Mouse (Mus musculus) forebrain, postnatal 0 days (tissue): Measurements from ENCODE around the gene Mrps35. TPM values are rescaled to one million over a fixed set of nuclear protein-coding genes. Genes with fewer than 3 reads are reported as not detected.

Experiments
- ATAC-seq: fragments of 200-750 bp; cut with Nextera tagmentation; 2 replicates; pipeline ENCODE4 v1.8.0; 2017; ENCODE audit warnings: mild to moderate bottlenecking, moderate library complexity
- DNase-seq: peaks from one replicate; pipeline ENCODE4 v3.0.0-alpha.2; 2015
- H3K27ac ChIP-seq: fragments of 300-500 bp; sonication (generic); 2 replicates; pipeline ENCODE4 v1.5.1; 2014; ENCODE audit warnings: low read depth, mild to moderate bottlenecking, antibody characterized with exemption, low read length, moderate library complexity, mixed read lengths
- H3K27me3 ChIP-seq: fragments of 300-500 bp; sonication (generic); 2 replicates; pipeline ENCODE4 v1.6.1; 2014; ENCODE audit warnings: mild to moderate bottlenecking, low read length, mixed read lengths; ENCODE audit not compliant: insufficient read depth
- H3K36me3 ChIP-seq: fragments of 300-500 bp; sonication (generic); 2 replicates; pipeline ENCODE4 v1.6.1; 2014; ENCODE audit warnings: mild to moderate bottlenecking, moderate library complexity; ENCODE audit not compliant: insufficient read depth
- H3K4me1 ChIP-seq: fragments of 300-500 bp; sonication (generic); 2 replicates; pipeline ENCODE4 v1.6.1; 2014; ENCODE audit warnings: antibody characterized with exemption; ENCODE audit not compliant: insufficient read depth
- H3K4me2 ChIP-seq: fragments of 300-500 bp; sonication (generic); 2 replicates; pipeline ENCODE4 v1.6.1; 2014; ENCODE audit warnings: low read depth, mild to moderate bottlenecking, moderate library complexity
- H3K4me3 ChIP-seq: fragments of 300-500 bp; sonication (generic); 2 replicates; pipeline ENCODE4 v1.5.1; 2014; ENCODE audit warnings: low read depth, low read length, mixed read lengths
- H3K9ac ChIP-seq: fragments of 300-500 bp; sonication (generic); 2 replicates; pipeline ENCODE4 v1.6.1; 2014; ENCODE audit warnings: mild to moderate bottlenecking
- H3K9me3 ChIP-seq: fragments of 300-500 bp; sonication (generic); 2 replicates; pipeline ENCODE4 v1.6.1; 2016; ENCODE audit warnings: low read length
- CTCF ChIP-seq: sonication (generic); IDR thresholded peaks from 2 replicates; pipeline ENCODE4 v1.5.1; 2016; ENCODE audit warnings: antibody characterized with exemption, control low read depth, low read depth
- WGBS: fragments of 180-500 bp; shearing (Covaris S2); extraction: QIAGEN DNeasy Blood & Tissue Kit; methylation state at CpG from one replicate; pipeline ENCODE4 v1.1.7; 2014; 5-methylcytosine and 5-hydroxymethylcytosine counted together
- polyA plus RNA-seq: library from polyadenylated mRNA; unstranded; fragments of >200 nt; fragmentation: Nextera tagmentation; extraction: Ambion mirVana; gene quantifications from 2 replicates; pipeline ENCODE4 v1.2.1, GENCODE M21; 2015
- total RNA-seq: library from RNA; depleted of rRNA; stranded (reverse); fragments of >200 nt; gene quantifications from 2 replicates; pipeline ENCODE4 v1.2.3, GENCODE M21; 2014

The Mrps35 gene
- total and polyA plus RNA-seq, 2 experiments from 2014 or later: 20.3 to 83.2 TPM

DNA sequence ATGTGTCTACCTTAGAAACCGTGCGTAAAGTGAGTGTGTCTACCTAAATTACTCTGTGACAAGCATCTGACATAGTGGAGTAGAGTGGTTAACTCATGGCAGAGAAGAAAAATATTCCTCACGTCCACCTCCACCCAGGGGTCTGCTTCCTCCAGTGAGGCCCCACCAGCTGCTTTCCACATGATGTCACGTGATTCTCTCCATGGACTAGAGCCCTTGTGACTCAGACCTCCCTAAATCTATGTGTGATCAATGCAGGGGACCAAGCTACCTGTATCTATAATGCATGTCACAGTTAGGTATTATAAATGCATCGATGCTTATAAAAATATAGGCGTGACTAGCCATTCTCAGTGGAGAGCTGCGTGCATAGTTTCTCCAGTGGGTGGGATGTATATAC lies 52.2 kb downstream of the Mrps35 start:
- Histone ChIP-seq H3K4me2 (no peak overlapping the region), H3K36me3 (peaks cover 2% of the 10 kb centered on the region; the same call in 1 of the 2 replicates), H3K4me1 (peaks cover 15% of the 10 kb centered on the region; the same call in 1 of the 2 replicates), H3K4me3 (no peak overlapping the region), H3K27me3 (no peaks in the 10 kb centered on the region), H3K9me3 (no peaks in the 10 kb centered on the region), H3K27ac (no peak overlapping the region), H3K9ac (no peak overlapping the region)
- TF ChIP-seq CTCF: no peak
- DNase-seq (no peak), ATAC-seq (no peak)
- WGBS: 86% methylated on average over 7 of the region's 7 CpGs

GRCm38 (mm10) chr6:147096109-147096508 lies 53.5 kb downstream of the Mrps35 start:
- H3K9ac ChIP-seq: no peak overlapping the region
- H3K4me2 ChIP-seq: no peak overlapping the region
- ATAC-seq: no peak
- DNase-seq: no peak
- no peak overlapping the region for H3K27ac ChIP-seq
- 95% methylated on average over 4 of the region's 4 CpGs for WGBS
- no peak overlapping the region for H3K4me3 ChIP-seq
- H3K36me3 ChIP-seq: peaks cover 2% of the 10 kb centered on the region; the same call in 1 of the 2 replicates
- TF ChIP-seq CTCF: no peak
- no peaks in the 10 kb centered on the region for H3K9me3 ChIP-seq
- peaks cover 15% of the 10 kb centered on the region; the same call in 1 of the 2 replicates for H3K4me1 ChIP-seq
- H3K27me3 ChIP-seq: no peaks in the 10 kb centered on the region

GRCm38 (mm10) chr6:147096934-147097333 lies 54.4 kb downstream of the Mrps35 start:
- DNase-seq (no peak), ATAC-seq (no peak)
- H3K27me3 ChIP-seq: no peaks in the 10 kb centered on the region
- H3K36me3 ChIP-seq: peaks cover 3% of the 10 kb centered on the region
- no peak overlapping the region for H3K27ac ChIP-seq
- 81% methylated on average over 3 of the region's 3 CpGs for WGBS
- peaks cover 15% of the 10 kb centered on the region; the same call in 1 of the 2 replicates for H3K4me1 ChIP-seq
- H3K9me3 ChIP-seq: no peaks in the 10 kb centered on the region
- no peak overlapping the region for H3K9ac ChIP-seq
- no peak overlapping the region for H3K4me2 ChIP-seq
- H3K4me3 ChIP-seq: no peak overlapping the region
- no peak for TF ChIP-seq CTCF

DNA sequence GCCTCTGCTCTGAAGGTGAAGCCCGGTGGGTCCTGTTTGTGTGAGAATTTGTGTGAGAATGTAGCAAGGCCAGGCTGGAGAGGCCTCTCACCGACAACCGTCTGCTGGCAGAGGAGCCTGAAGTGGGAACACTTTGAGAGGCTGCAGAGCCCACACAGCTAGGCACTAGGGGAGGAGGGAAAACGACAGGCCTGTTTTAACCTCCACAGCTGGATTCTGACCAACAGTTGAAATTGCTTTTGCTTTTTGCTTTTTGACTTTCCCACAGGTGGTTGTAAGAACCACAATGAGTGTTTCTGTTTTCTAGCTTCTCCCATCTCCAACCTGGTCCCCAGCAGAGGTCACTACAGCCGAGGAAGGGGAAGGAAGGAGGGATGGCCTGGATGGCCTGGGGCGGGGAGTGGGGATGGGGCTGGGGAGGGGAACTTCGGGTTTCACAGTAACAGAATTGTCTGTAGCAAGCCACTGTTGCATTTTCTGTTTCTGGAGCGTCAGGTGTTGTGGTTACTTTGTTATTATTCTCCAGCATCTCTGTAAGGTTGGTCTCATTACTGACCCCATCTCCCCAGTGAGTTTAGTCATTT lies 54.9 kb downstream of the Mrps35 start:
- no peak overlapping the region for H3K4me3 ChIP-seq
- H3K27me3 ChIP-seq: no peaks in the 10 kb centered on the region
- DNase-seq (no peak), ATAC-seq (no peak)
- no peaks in the 10 kb centered on the region for H3K9me3 ChIP-seq
- WGBS: 56% methylated on average over 8 of the region's 8 CpGs
- TF ChIP-seq CTCF: no peak
- no peak overlapping the region for H3K27ac ChIP-seq
- H3K4me2 ChIP-seq: no peak overlapping the region
- peaks cover 12% of the 10 kb centered on the region; the same call in 1 of the 2 replicates for H3K4me1 ChIP-seq
- H3K36me3 ChIP-seq: peaks cover 8% of the 10 kb centered on the region
- no peak overlapping the region for H3K9ac ChIP-seq

- no peak overlapping the region for H3K4me3 ChIP-seq
- H3K27ac ChIP-seq: no peak overlapping the region
- DNase-seq (no peak), ATAC-seq (no peak)
- H3K36me3 ChIP-seq: peaks cover 13% of the 10 kb centered on the region
- no peak overlapping the region for H3K9ac ChIP-seq
- H3K9me3 ChIP-seq: no peaks in the 10 kb centered on the region
- no peaks in the 10 kb centered on the region for H3K27me3 ChIP-seq
- peaks cover 3% of the 10 kb centered on the region; the same call in 1 of the 2 replicates for H3K4me1 ChIP-seq
- H3K4me2 ChIP-seq: no peak overlapping the region
- no peak for TF ChIP-seq CTCF
- 83% methylated on average over 19 of the region's 19 CpGs for WGBS
Observed at GRCm38 (mm10) chr6:147099458-147100277, 57.1 kb downstream of the Mrps35 start.

- Histone ChIP-seq H3K36me3 (peaks cover 12% of the 10 kb centered on the region), H3K4me2 (no peak overlapping the region), H3K9ac (no peak overlapping the region), H3K4me3 (no peak overlapping the region), H3K9me3 (no peaks in the 10 kb centered on the region), H3K27me3 (no peaks in the 10 kb centered on the region), H3K27ac (no peak overlapping the region), H3K4me1 (no peaks in the 10 kb centered on the region)
- WGBS: 84% methylated on average over 3 of the region's 3 CpGs
- DNase-seq (no peak), ATAC-seq (no peak)
- 0 out of 2 replicates have a peak, but pooled peaks have one; percentile 24 for TF ChIP-seq CTCF
Observed at GRCm38 (mm10) chr6:147102293-147102692, 59.7 kb downstream of the Mrps35 start.

GRCm38 (mm10) chr6:147105529-147105928 lies 63.0 kb downstream of the Mrps35 start:
- DNase-seq: no peak
- Histone ChIP-seq H3K27ac (no peak overlapping the region), H3K27me3 (no peaks in the 10 kb centered on the region), H3K9me3 (no peaks in the 10 kb centered on the region), H3K9ac (no peak overlapping the region), H3K4me2 (no peak overlapping the region), H3K36me3 (peaks cover 31% of the 10 kb centered on the region), H3K4me3 (no peak overlapping the region), H3K4me1 (no peaks in the 10 kb centered on the region)
- ATAC-seq: no peak
- WGBS: 92% methylated on average over 1 of the region's 1 CpGs
- TF ChIP-seq CTCF: no peak
